Mouse (Mus musculus) embryonic facial prominence, embryonic 15.5 days (tissue): ENCODE measurements around the gene Foxr1. TPM values are rescaled to one million over a fixed set of nuclear protein-coding genes. Genes with fewer than 3 reads are reported as not detected.

Experiments used
- ATAC-seq: fragments of 200-750 bp; cut with Nextera tagmentation; 2 replicates; pipeline ENCODE4 v1.8.0; 2017; ENCODE audit warnings: low read depth, moderate TSS enrichment; ENCODE audit not compliant: insufficient number of reproducible peaks, low FRiP score, low TSS enrichment
- H3K27ac ChIP-seq: fragments of 300-500 bp; sonication (generic); replicated peaks from 2 replicates; pipeline ENCODE4 v1.5.1; 2015; ENCODE audit warnings: mild to moderate bottlenecking, inconsistent platforms
- H3K27me3 ChIP-seq: fragments of 300-500 bp; sonication (generic); 2 replicates; pipeline ENCODE4 v1.6.1; 2015; ENCODE audit warnings: inconsistent platforms
- H3K36me3 ChIP-seq: fragments of 300-500 bp; sonication (generic); 2 replicates; pipeline ENCODE4 v1.6.1; 2015; ENCODE audit warnings: mild to moderate bottlenecking, inconsistent platforms
- H3K4me1 ChIP-seq: fragments of 300-500 bp; sonication (generic); 2 replicates; pipeline ENCODE4 v1.6.1; 2015; ENCODE audit warnings: inconsistent platforms
- H3K4me2 ChIP-seq: fragments of 300-500 bp; sonication (generic); replicated peaks from 2 replicates; pipeline ENCODE4 v1.6.1; 2015; ENCODE audit warnings: mild to moderate bottlenecking, inconsistent platforms
- H3K4me3 ChIP-seq: fragments of 300-500 bp; sonication (generic); replicated peaks from 2 replicates; pipeline ENCODE4 v1.5.1; 2015; ENCODE audit warnings: mild to moderate bottlenecking, inconsistent platforms
- H3K9ac ChIP-seq: fragments of 300-500 bp; sonication (generic); 2 replicates; pipeline ENCODE4 v1.6.1; 2015; ENCODE audit warnings: inconsistent platforms
- H3K9me3 ChIP-seq: fragments of 300-500 bp; sonication (generic); replicated peaks from 2 replicates; pipeline ENCODE4 v1.6.1; 2016; ENCODE audit warnings: inconsistent platforms
- WGBS: fragments of 180-500 bp; shearing (Covaris S2); methylation state at CpG from one replicate; pipeline ENCODE4 v1.1.7; 2015; 5-methylcytosine and 5-hydroxymethylcytosine counted together
- microRNA-seq: library from miRNA; unstranded; fragments of <30 nt; microRNA quantifications from one replicate; pipeline ENCODE4, GENCODE M21; 2016; ENCODE audit warnings: borderline number of aligned reads
- polyA plus RNA-seq: library from polyadenylated mRNA; unstranded; fragments of >200 nt; fragmentation: Nextera tagmentation; extraction: Ambion mirVana; gene quantifications from 2 replicates; pipeline ENCODE4 v1.2.1, GENCODE M21; 2015

Gene Foxr1
- polyA plus RNA-seq, 1 experiment from 2014 or later = not detected

DNA sequence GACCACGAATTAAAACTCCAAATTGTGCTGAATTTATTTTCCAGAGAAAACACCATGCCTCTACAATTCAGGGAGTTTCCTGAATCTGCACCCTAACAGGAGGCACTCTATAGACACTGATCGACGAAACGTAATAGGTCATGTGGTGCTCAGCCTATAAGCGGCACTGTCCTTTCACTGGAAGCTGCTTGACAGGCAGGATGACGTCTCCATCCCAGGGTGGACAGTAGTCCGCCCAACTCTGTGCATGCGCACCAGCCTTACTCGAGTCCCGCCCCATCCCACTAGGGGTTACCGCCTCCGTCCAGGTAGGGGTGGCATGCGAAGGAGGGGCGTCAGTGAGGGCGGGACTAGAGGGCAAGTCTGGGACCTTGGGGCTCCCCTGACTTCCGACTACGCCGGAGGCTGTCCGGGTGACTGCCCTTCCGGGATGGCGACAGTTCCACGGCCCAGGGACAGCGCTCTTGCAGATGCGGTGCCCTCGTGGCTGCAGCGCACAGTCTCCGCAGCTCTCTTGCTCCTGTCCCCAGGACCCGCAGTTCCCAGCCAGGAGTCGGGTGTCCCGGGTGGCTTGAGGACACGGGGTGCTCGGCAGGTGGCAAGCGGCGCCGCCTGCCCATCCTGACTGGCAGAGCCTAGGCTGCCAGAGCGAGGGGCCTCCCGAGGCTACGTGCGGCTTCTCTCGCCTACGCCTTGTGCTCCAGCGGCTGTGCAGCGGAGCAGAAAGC is 44.1 kb downstream of the Foxr1 start, which contains the start of gene Slc37a4:
TSS of gene Slc37a4 (plus strand) at position 169 of the 728 bp plus-strand sequence.
- ATAC-seq = peak; percentile 98
- under 1% methylated on average over 43 of the region's 43 CpGs for WGBS
- peak within 1 kb of the TSS; percentile 83 for H3K9ac ChIP-seq
- peak within 1 kb of the TSS; percentile 76 for H3K27ac ChIP-seq
- H3K36me3 ChIP-seq = peaks cover 31% of the 10 kb centered on the region
- peak within 1 kb of the TSS; percentile 58 for H3K4me3 ChIP-seq
- no peaks in the 10 kb centered on the region for H3K27me3 ChIP-seq
- H3K4me1 ChIP-seq = peaks cover 20% of the 10 kb centered on the region
- H3K4me2 ChIP-seq = peak within 1 kb of the TSS; percentile 95
- no peaks in the 10 kb centered on the region for H3K9me3 ChIP-seq

DNA sequence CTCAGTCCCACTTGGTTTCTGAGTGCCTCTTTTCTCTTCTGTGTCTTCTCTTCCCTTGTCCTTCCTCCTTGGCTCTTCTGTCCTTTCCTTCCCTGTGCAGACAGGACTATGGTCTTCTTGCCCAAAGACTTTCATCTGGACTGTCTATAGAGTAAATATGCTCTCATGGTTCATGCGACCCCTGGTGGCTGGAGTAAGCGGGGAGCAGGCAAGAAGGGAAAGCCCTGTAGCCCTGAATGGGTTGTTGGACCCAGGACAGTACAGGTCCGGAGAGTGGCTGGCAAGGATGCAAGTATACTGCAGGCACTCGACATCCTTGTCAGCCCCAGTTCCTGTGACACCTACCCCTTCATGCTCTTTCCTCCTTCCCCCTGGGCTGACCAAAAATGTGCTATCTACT is 49.5 kb downstream of the Foxr1 start:
- Histone ChIP-seq H3K4me2 (no peak overlapping the region), H3K27me3 (no peaks in the 10 kb centered on the region), H3K36me3 (peaks cover 56% of the 10 kb centered on the region), H3K9ac (no peak overlapping the region), H3K4me3 (no peak overlapping the region), H3K4me1 (no peaks in the 10 kb centered on the region), H3K9me3 (no peaks in the 10 kb centered on the region), H3K27ac (no peak overlapping the region)
- ATAC-seq = peak; percentile 31; the same call in 1 of the 2 replicates
- WGBS = 40% methylated on average over 4 of the region's 4 CpGs

DNA sequence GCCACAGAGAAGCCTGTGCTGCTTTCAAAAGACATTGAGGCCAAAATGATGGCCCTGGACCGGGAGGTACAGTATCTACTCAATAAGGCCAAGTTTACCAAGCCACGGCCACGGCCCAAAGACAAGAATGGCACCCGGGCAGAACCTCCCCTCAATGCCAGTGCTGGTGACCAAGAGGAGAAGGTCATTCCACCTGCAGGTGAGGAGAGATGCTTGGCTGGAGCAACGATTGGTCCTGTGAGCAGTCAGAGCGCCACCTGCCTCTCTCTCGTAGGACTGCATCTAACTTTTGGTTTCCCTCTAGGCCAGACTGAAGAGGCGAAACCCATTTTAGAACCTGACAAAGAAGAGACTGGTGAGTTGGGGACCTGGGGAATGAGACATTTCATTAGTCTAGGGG is 51.7 kb downstream of the Foxr1 start:
- ATAC-seq = no peak
- H3K36me3 ChIP-seq = peaks cover 78% of the 10 kb centered on the region
- H3K27ac ChIP-seq = no peak overlapping the region
- no peaks in the 10 kb centered on the region for H3K4me1 ChIP-seq
- WGBS = 62% methylated on average over 8 of the region's 8 CpGs
- no peak overlapping the region for H3K4me2 ChIP-seq
- no peaks in the 10 kb centered on the region for H3K27me3 ChIP-seq
- H3K9me3 ChIP-seq = no peaks in the 10 kb centered on the region
- H3K9ac ChIP-seq = no peak overlapping the region
- H3K4me3 ChIP-seq = no peak overlapping the region

DNA sequence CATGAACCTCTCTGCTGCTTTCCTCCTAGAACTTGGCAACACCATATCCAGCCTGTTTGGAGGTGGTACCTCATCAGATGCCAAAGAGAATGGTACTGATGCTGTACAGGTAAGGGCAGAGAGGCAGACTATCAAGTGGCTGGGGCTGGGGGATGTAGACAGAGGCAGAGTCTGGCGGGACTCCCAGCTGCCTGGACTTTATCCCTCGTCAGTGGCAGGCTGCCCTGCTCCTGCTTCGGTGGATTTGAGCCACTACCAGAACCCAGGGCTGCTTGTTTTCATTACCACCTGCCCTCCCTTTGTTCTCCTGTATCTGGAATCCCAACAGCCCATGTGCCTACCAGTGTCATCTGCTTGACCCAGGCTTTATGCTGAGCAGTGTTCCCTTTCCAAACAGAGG is 53.7 kb downstream of the Foxr1 start:
- H3K9me3 ChIP-seq = no peaks in the 10 kb centered on the region
- H3K9ac ChIP-seq = no peak overlapping the region
- no peaks in the 10 kb centered on the region for H3K27me3 ChIP-seq
- WGBS = 78% methylated on average over 3 of the region's 3 CpGs
- H3K36me3 ChIP-seq = peaks cover 97% of the 10 kb centered on the region
- H3K4me1 ChIP-seq = no peaks in the 10 kb centered on the region
- H3K27ac ChIP-seq = no peak overlapping the region
- no peak overlapping the region for H3K4me2 ChIP-seq
- no peak overlapping the region for H3K4me3 ChIP-seq
- ATAC-seq = no peak

DNA sequence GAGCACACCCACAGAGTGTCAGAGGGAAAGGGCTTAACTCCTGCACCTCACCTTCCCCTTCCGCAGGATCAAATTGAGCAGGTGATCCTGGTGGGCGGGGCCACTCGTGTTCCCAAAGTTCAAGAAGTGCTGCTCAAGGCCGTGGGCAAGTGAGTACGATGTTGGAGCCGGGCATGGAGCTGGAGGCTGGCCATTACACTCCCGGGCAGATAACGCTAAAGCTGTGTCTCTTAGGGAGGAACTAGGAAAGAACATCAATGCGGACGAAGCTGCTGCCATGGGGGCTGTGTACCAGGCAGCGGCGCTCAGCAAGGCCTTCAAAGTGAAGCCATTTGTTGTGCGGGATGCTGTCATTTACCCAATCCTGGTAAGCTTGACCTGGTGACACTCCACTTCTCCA is 56.3 kb downstream of the Foxr1 start:
- Histone ChIP-seq H3K4me1 (peaks cover 14% of the 10 kb centered on the region), H3K36me3 (peaks cover 86% of the 10 kb centered on the region), H3K4me3 (no peak overlapping the region), H3K27me3 (no peaks in the 10 kb centered on the region), H3K4me2 (no peak overlapping the region), H3K27ac (no peak overlapping the region), H3K9ac (no peak overlapping the region), H3K9me3 (no peaks in the 10 kb centered on the region)
- 88% methylated on average over 13 of the region's 13 CpGs for whole genome bisulfite sequencing
- no peak for ATAC-seq

Small RNA genes within 50 kb of the gene (microRNA-seq; reads per million reads assigned to microRNA genes)
- not detected for gene Mir7085

Other genes starting within 250 kb of the Foxr1 start
- 16.1 and 17.7 TPM in 2 replicates for gene Cbl, start 207.1 kb downstream of the Foxr1 start, polyA plus RNA-seq
- gene Ccdc153, start 200.5 kb downstream of the Foxr1 start, polyA plus RNA-seq = 15.9 and 23.5 TPM in 2 replicates
- 0.14 and 0.19 TPM in 2 replicates for gene Pdzd3, start 189.7 kb downstream of the Foxr1 start, polyA plus RNA-seq
- gene Nlrx1, start 172.5 kb downstream of the Foxr1 start, polyA plus RNA-seq = 13.4 and 14.6 TPM in 2 replicates
- 5.1 and 5.5 TPM in 2 replicates for gene Abcg4, start 152.5 kb downstream of the Foxr1 start, polyA plus RNA-seq
- gene Hinfp, start 135.5 kb downstream of the Foxr1 start, polyA plus RNA-seq = 23.0 and 26.6 TPM in 2 replicates
- gene C2cd2l, start 120.9 kb downstream of the Foxr1 start, polyA plus RNA-seq = 9.1 and 10.3 TPM in 2 replicates
- gene Dpagt1, start 115.1 kb downstream of the Foxr1 start, polyA plus RNA-seq = 31.4 and 37.2 TPM in 2 replicates
- gene H2afx, start 106.4 kb downstream of the Foxr1 start, polyA plus RNA-seq = 288 and 326 TPM in 2 replicates
- gene Hmbs, start 96.9 kb downstream of the Foxr1 start, polyA plus RNA-seq = 93.0 and 99.4 TPM in 2 replicates
- 25.0 and 30.3 TPM in 2 replicates for gene Vps11, start 79.5 kb downstream of the Foxr1 start, polyA plus RNA-seq
- 31.0 and 31.1 TPM in 2 replicates for gene Hyou1, start 61.6 kb downstream of the Foxr1 start, polyA plus RNA-seq
- gene Slc37a4, start 44.3 kb downstream of the Foxr1 start, polyA plus RNA-seq = 17.3 and 19.8 TPM in 2 replicates
- 1,806 and 1,877 TPM in 2 replicates for gene Rps25, start 34.0 kb downstream of the Foxr1 start, polyA plus RNA-seq
- 137 and 138 TPM in 2 replicates for gene Trappc4, start 33.5 kb downstream of the Foxr1 start, polyA plus RNA-seq
- gene Ccdc84, start 22.6 kb downstream of the Foxr1 start, polyA plus RNA-seq = 28.1 and 30.5 TPM in 2 replicates
- gene Upk2, start 13.8 kb upstream of the Foxr1 start, polyA plus RNA-seq = 2.1 and 3.3 TPM in 2 replicates
- gene Bcl9l, start 41.7 kb upstream of the Foxr1 start, polyA plus RNA-seq = 21.2 and 21.8 TPM in 2 replicates
- 0.29 and 0.49 TPM in 2 replicates for gene Cxcr5, start 120.7 kb upstream of the Foxr1 start, polyA plus RNA-seq
- 15.3 and 19.7 TPM in 2 replicates for gene Ddx6, start 163.8 kb upstream of the Foxr1 start, polyA plus RNA-seq
- gene Treh, start 232.1 kb upstream of the Foxr1 start, polyA plus RNA-seq = not detected in 2 replicates